Mouse (Mus musculus) MEL (cell line): ENCODE results near the gene Hsd17b12. TPM values are rescaled to one million over a fixed set of nuclear protein-coding genes. Genes with fewer than 3 reads are reported as not detected.

Source experiments
- DNase-seq: peaks from one replicate; pipeline ENCODE4 v3.0.0; 2011; ENCODE audit warnings: low read depth, low spot score
- H3K27ac ChIP-seq: 2 replicates; pipeline ENCODE4 v1.5.1; 2012; ENCODE audit warnings: low read depth, mild to moderate bottlenecking, control low read depth, low read length, moderate library complexity; ENCODE audit not compliant: control insufficient read depth
- H3K27me3 ChIP-seq, 2 experiments: fragments of 150-350 bp in 1 of 2; sonication (generic) in 1 of 2; 2 replicates each; pipeline ENCODE4 v1.6.1; 2012; ENCODE audit warnings: low read length in 2 of 2, mild to moderate bottlenecking in 2 of 2, improper control_type of control experiment in 1 of 2, moderate library complexity in 1 of 2; ENCODE audit not compliant: insufficient read depth in 2 of 2, control insufficient read depth in 1 of 2
- H3K36me3 ChIP-seq, 2 experiments: 2 replicates each; pipeline ENCODE4 v1.6.1; 2012 to 2014; ENCODE audit warnings: low read length in 2 of 2, improper control_type of control experiment in 1 of 2, inconsistent platforms in 1 of 2, mild to moderate bottlenecking in 1 of 2; ENCODE audit not compliant: insufficient read depth in 2 of 2, control insufficient read depth in 1 of 2
- H3K4me1 ChIP-seq, 2 experiments: fragments of 150-350 bp in 1 of 2; sonication (generic) in 1 of 2; 2 replicates each; pipeline ENCODE4 v1.6.1; 2012; ENCODE audit warnings: low read length in 2 of 2, improper control_type of control experiment in 1 of 2, mild to moderate bottlenecking in 1 of 2; ENCODE audit not compliant: insufficient read depth in 2 of 2, control insufficient read depth in 1 of 2
- H3K4me3 ChIP-seq, 2 experiments: fragments of 150-350 bp in 1 of 2; sonication (generic) in 1 of 2; 2 replicates each; pipeline ENCODE4 v1.5.1; 2012; ENCODE audit warnings: low read depth in 2 of 2, low read length in 2 of 2, mild to moderate bottlenecking in 2 of 2, moderate library complexity in 2 of 2, control low read depth in 1 of 2, improper control_type of control experiment in 1 of 2; ENCODE audit not compliant: control insufficient read depth in 1 of 2, insufficient read depth in 1 of 2
- H3K79me2 ChIP-seq: 2 replicates; pipeline ENCODE4 v1.6.1; 2012; ENCODE audit warnings: mild to moderate bottlenecking, low read length, moderate library complexity; ENCODE audit not compliant: control insufficient read depth, poor library complexity, insufficient read depth
- H3K9ac ChIP-seq: 2 replicates; pipeline ENCODE4 v1.6.1; 2012; ENCODE audit warnings: low read depth, mild to moderate bottlenecking, control low read depth, low read length, moderate library complexity; ENCODE audit not compliant: control insufficient read depth, poor library complexity, severe bottlenecking
- H3K9me3 ChIP-seq: fragments of 150-350 bp; sonication (generic); replicated peaks from 2 replicates; pipeline ENCODE4 v1.6.1; 2012; ENCODE audit warnings: mild to moderate bottlenecking, low read length, improper control_type of control experiment, moderate library complexity; ENCODE audit not compliant: insufficient read depth
- BHLHE40 ChIP-seq: IDR thresholded peaks from 2 replicates; pipeline ENCODE4 v1.6.1; 2012; ENCODE audit warnings: low read depth, mild to moderate bottlenecking, inconsistent platforms, low read length, improper control_type of control experiment, borderline replicate concordance
- CHD1 ChIP-seq: IDR thresholded peaks from 2 replicates; pipeline ENCODE4 v1.6.1; 2012; ENCODE audit warnings: low read depth, mild to moderate bottlenecking, inconsistent platforms, low read length, improper control_type of control experiment
- CTCF ChIP-seq, 3 experiments: IDR thresholded peaks in 2 of 3; conservative IDR thresholded peaks in 1 of 3; 2 replicates each; pipeline ENCODE4 v1.5.1; 2011 to 2012; ENCODE audit warnings: low read length in 3 of 3, low read depth in 2 of 3, mild to moderate bottlenecking in 2 of 3, improper control_type of control experiment in 1 of 3, inconsistent platforms in 1 of 3, mixed read lengths in 1 of 3, moderate library complexity in 1 of 3; ENCODE audit not compliant: control insufficient read depth in 1 of 3, insufficient read depth in 1 of 3, poor library complexity in 1 of 3, severe bottlenecking in 1 of 3
- EP300 ChIP-seq, 2 experiments: IDR thresholded peaks; 2 replicates each; pipeline ENCODE4 v1.6.1; 2011; ENCODE audit warnings: improper control_type of control experiment in 2 of 2, low read length in 2 of 2, low read depth in 1 of 2, mild to moderate bottlenecking in 1 of 2
- GABPA ChIP-seq: IDR thresholded peaks from 2 replicates; pipeline ENCODE4 v1.6.1; 2012; ENCODE audit warnings: low read depth, mild to moderate bottlenecking, inconsistent platforms, low read length, improper control_type of control experiment, moderate library complexity
- GATA1 ChIP-seq: IDR thresholded peaks from 2 replicates; pipeline ENCODE4 v1.6.1; 2011; ENCODE audit warnings: low read depth, low read length, improper control_type of control experiment
- KAT2A ChIP-seq: conservative IDR thresholded peaks from 2 replicates; pipeline ENCODE4 v1.6.1; 2012; ENCODE audit warnings: low read depth, low read length, improper control_type of control experiment, inconsistent platforms
- MAFK ChIP-seq: IDR thresholded peaks from 2 replicates; pipeline ENCODE4 v1.6.1; 2011; ENCODE audit warnings: low read depth, mild to moderate bottlenecking, low read length, improper control_type of control experiment, borderline replicate concordance
- MAZ ChIP-seq: IDR thresholded peaks from 2 replicates; pipeline ENCODE4 v1.6.1; 2012; ENCODE audit warnings: low read depth, mild to moderate bottlenecking, inconsistent platforms, low read length, improper control_type of control experiment
- MEF2A ChIP-seq: IDR thresholded peaks from 2 replicates; pipeline ENCODE4 v1.6.1; 2014; ENCODE audit warnings: low read depth, mild to moderate bottlenecking, inconsistent platforms, low read length, improper control_type of control experiment; ENCODE audit not compliant: poor library complexity, insufficient replicate concordance, severe bottlenecking; ENCODE audit errors: extremely low read depth
- NRF1 ChIP-seq: IDR thresholded peaks from 2 replicates; pipeline ENCODE4 v1.6.1; 2014; ENCODE audit warnings: low read depth, mild to moderate bottlenecking, inconsistent platforms, low read length, improper control_type of control experiment, moderate library complexity; ENCODE audit not compliant: poor library complexity, insufficient read depth, severe bottlenecking
- POLR2A ChIP-seq, 2 experiments: IDR thresholded peaks; 2 replicates each; pipeline ENCODE4 v1.6.1; 2011 to 2012; ENCODE audit warnings: low read length in 2 of 2, mild to moderate bottlenecking in 2 of 2, control low read depth in 1 of 2, improper control_type of control experiment in 1 of 2, low read depth in 1 of 2, moderate library complexity in 1 of 2; ENCODE audit not compliant: control insufficient read depth in 1 of 2, insufficient read depth in 1 of 2, poor library complexity in 1 of 2
- POLR2AphosphoS2 ChIP-seq: IDR thresholded peaks from 2 replicates; pipeline ENCODE4 v1.6.1; 2011; ENCODE audit warnings: low read length, improper control_type of control experiment
- POLR2AphosphoS5 ChIP-seq: IDR thresholded peaks from 2 replicates; pipeline ENCODE4 v1.6.1; 2012; ENCODE audit warnings: low read depth, borderline replicate concordance, mild to moderate bottlenecking, inconsistent platforms, low read length, moderate library complexity, mixed read lengths
- SMC3 ChIP-seq: IDR thresholded peaks from 2 replicates; pipeline ENCODE4 v1.6.1; 2011; ENCODE audit warnings: low read depth, low read length, improper control_type of control experiment
- TAL1 ChIP-seq: IDR thresholded peaks from 2 replicates; pipeline ENCODE4 v1.6.1; 2012; ENCODE audit warnings: mild to moderate bottlenecking, inconsistent platforms, low read length, moderate library complexity, mixed read lengths
- UBTF ChIP-seq: IDR thresholded peaks from 2 replicates; pipeline ENCODE4 v1.6.1; 2012; ENCODE audit warnings: low read depth, mild to moderate bottlenecking, inconsistent platforms, low read length, improper control_type of control experiment, moderate library complexity, borderline replicate concordance; ENCODE audit not compliant: insufficient read depth
- USF1 ChIP-seq: IDR thresholded peaks from 2 replicates; pipeline ENCODE4 v1.6.1; 2014; ENCODE audit warnings: low read depth, mild to moderate bottlenecking, inconsistent platforms, low read length, improper control_type of control experiment, moderate library complexity
- USF2 ChIP-seq, 2 experiments: IDR thresholded peaks; 2 replicates each; pipeline ENCODE4 v1.6.1; 2011 to 2012; ENCODE audit warnings: improper control_type of control experiment in 2 of 2, low read length in 2 of 2, borderline replicate concordance in 1 of 2, inconsistent platforms in 1 of 2, low read depth in 1 of 2, mild to moderate bottlenecking in 1 of 2; ENCODE audit not compliant: insufficient read depth in 1 of 2
- ZKSCAN1 ChIP-seq: IDR thresholded peaks from 2 replicates; pipeline ENCODE4 v1.6.1; 2012; ENCODE audit warnings: low read depth, mild to moderate bottlenecking, inconsistent platforms, low read length, improper control_type of control experiment, moderate library complexity
- ZMIZ1 ChIP-seq: IDR thresholded peaks from 2 replicates; pipeline ENCODE4 v1.6.1; 2012; ENCODE audit warnings: low read depth, mild to moderate bottlenecking, inconsistent platforms, low read length, improper control_type of control experiment, moderate library complexity
- ZNF384 ChIP-seq: IDR thresholded peaks from 2 replicates; pipeline ENCODE4 v1.6.1; 2012; ENCODE audit warnings: low read depth, mild to moderate bottlenecking, inconsistent platforms, low read length, improper control_type of control experiment
- polyA plus RNA-seq, 2 experiments: library from polyadenylated mRNA; stranded (reverse) in 1 of 2; unstranded in 1 of 2; fragments of >175 nt in 1 of 2; fragments of >200 nt in 1 of 2; gene quantifications; 2 replicates each; pipeline versions ENCODE4 v1.2.1 to v1.2.4; 2012; ENCODE audit warnings: low replicate concordance in 2 of 2, low read depth in 1 of 2; ENCODE audit not compliant: insufficient read length in 2 of 2, insufficient read depth in 1 of 2, missing spikeins in 1 of 2
- total RNA-seq: library from RNA; depleted of rRNA; stranded (reverse); fragments of 300-350 nt; gene quantifications from 2 replicates; pipeline ENCODE4 v1.2.3, GENCODE M21; 2012

Gene Hsd17b12
- total and polyA plus RNA-seq, 3 experiments, result 83.5 to 148 (median 94.6) TPM

GRCm38 (mm10) chr2:94138469-94139390 lies 19.0 kb downstream of the Hsd17b12 start:
- peaks cover 0 to 5% of the 10 kb centered on the region in 2 experiments; a peak in 2 of 4 replicates for H3K4me1 ChIP-seq

GRCm38 (mm10) chr2:94136837-94137236 lies 20.9 kb downstream of the Hsd17b12 start:
- Histone ChIP-seq H3K36me3 (peaks cover 2 to 6% of the 10 kb centered on the region in 2 experiments; a peak in 3 of 4 replicates), H3K27ac (no peak overlapping the region), H3K79me2 (peaks cover 27% of the 10 kb centered on the region), H3K27me3 (no peaks in the 10 kb centered on the region), H3K9me3 (no peaks in the 10 kb centered on the region)
- no peak for DNase-seq
- no peak for TF ChIP-seq GABPA
- no peak for TF ChIP-seq ZNF384
- TF ChIP-seq ZMIZ1, result no peak
- TF ChIP-seq TAL1, result no peak
- TF ChIP-seq EP300 (IDR thresholded peaks at IDR 0.05; ENCODE audit: low read depth in 1 of 2, low read length in 2 of 2), result no peak
- TF ChIP-seq NRF1, result no peak
- TF ChIP-seq, all 39 proteins: peak for 0
- Histone ChIP-seq H3K9ac (no peak overlapping the region), H3K4me3 (no peak overlapping the region), H3K4me1 (peaks cover 0 to 5% of the 10 kb centered on the region in 2 experiments; a peak in 2 of 4 replicates)

More at GRCm38 (mm10) chr2:94138469-94139390, 19.0 kb downstream of the Hsd17b12 start:
- TF ChIP-seq MEF2A (no peak), MAFK (no peak), POLR2AphosphoS2 (no peak), BHLHE40 (no peak), UBTF (no peak), USF2 (IDR thresholded peaks at IDR 0.05; ENCODE audit: borderline replicate concordance in 1 of 2, insufficient read depth in 1 of 2, low read depth in 1 of 2, low read length in 2 of 2) (no peak), POLR2A (IDR thresholded peaks at IDR 0.05; ENCODE audit: control insufficient read depth in 1 of 2, insufficient read depth in 1 of 2, low read depth in 1 of 2, low read length in 2 of 2, poor library complexity in 1 of 2) (no peak), CHD1 (no peak), POLR2AphosphoS5 (no peak), GATA1 (no peak), CTCF (IDR thresholded peaks at IDR 0.05 in 2 of 3, conservative IDR thresholded peaks at IDR 0.05 in 1 of 3; ENCODE audit: control insufficient read depth in 1 of 3, insufficient read depth in 1 of 3, low read depth in 2 of 3, low read length in 3 of 3, poor library complexity in 1 of 3, severe bottlenecking in 1 of 3) (no peak), SMC3 (no peak), NRF1 (no peak), EP300 (IDR thresholded peaks at IDR 0.05; ENCODE audit: low read depth in 1 of 2, low read length in 2 of 2) (no peak), KAT2A (no peak), ZKSCAN1 (no peak), USF1 (no peak), MAZ (no peak)
- Histone ChIP-seq H3K9me3 (no peaks in the 10 kb centered on the region), H3K27ac (no peak overlapping the region), H3K36me3 (peaks cover 2 to 6% of the 10 kb centered on the region in 2 experiments; a peak in 3 of 4 replicates), H3K27me3 (no peaks in the 10 kb centered on the region), H3K4me3 (no peak overlapping the region), H3K79me2 (peaks cover 22% of the 10 kb centered on the region), H3K9ac (no peak overlapping the region)
- DNase-seq, result no peak
